ENCODE assay signal across 16 mouse cellular contexts in the genomic region with DNA sequence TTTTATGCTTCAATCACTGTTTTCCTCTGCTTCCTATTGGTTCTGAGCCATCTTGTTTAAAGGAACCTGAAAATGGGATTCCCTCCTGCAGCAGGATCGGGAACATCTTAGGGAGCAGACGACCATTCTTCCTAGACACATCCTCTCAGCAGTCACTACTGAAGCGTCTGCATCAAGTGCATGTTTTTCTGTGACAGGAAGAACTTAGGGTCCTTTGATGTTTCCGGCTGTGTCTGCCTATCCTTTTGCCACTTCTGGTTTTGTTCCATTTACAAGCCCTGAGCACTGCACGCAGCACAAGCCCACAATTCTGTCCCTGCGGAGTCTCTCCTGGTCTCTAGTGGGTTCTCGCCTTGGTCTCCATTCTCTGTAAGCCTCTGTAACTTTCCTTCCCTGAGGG.
DNase-seq lines count a peak whose midpoint lies in the region; ATAC-seq lines count a peak whose summit lies in the region.
"Had no signal": no experiment of that assay in that cellular context is flagged by ENCODE, and none has a peak within 500 bp of the region (broad histone marks: within the 10 kb centered on the region; RNA-seq: fewer than 3 reads in every experiment).

No protein-coding gene starts in this region.

- no peak overlapping the region for H3K4me3 ChIP-seq in midbrain, embryonic 14.5 days (replicated peaks; ENCODE audit: low read depth, low read length)
- H3K4me3 ChIP-seq in midbrain, embryonic 13.5 days (replicated peaks), result no peak overlapping the region
- no peak overlapping the region for H3K4me3 ChIP-seq in limb, embryonic 13.5 days
- H3K4me3 ChIP-seq in liver, embryonic 11.5 days (ENCODE audit: low read depth, low read length), result no peak overlapping the region
- H3K4me3 ChIP-seq: forebrain, embryonic 15.5 days; layer of hippocampus, adult 2 months; limb, embryonic 15.5 days; stomach, embryonic 15.5 days had no signal

- DNase-seq in CD4-positive, CD25-positive, alpha-beta regulatory T cell, adult 2 months (ENCODE audit: low read depth, low spot score), result peak; percentile 13
- peak; percentile 5 for DNase-seq in midbrain, embryonic 14.5 days
- DNase-seq in thymus, postnatal 4 days, result peak; percentile 33
- no peak for DNase-seq in left cerebral cortex, adult 8-10 months (ENCODE audit: low spot score in 2 of 2)
- DNase-seq in liver, embryonic 11.5 days (ENCODE audit: low spot score), result no peak
- DNase-seq: cerebellum, postnatal 10 days; lung, embryonic 14.5 days had no signal

- H3K9ac ChIP-seq in midbrain, embryonic 14.5 days (replicated peaks; ENCODE audit: low read length), result no peak overlapping the region
- no peak overlapping the region for H3K9ac ChIP-seq in midbrain, embryonic 13.5 days (replicated peaks)
- no peak overlapping the region for H3K9ac ChIP-seq in limb, embryonic 13.5 days
- H3K9ac ChIP-seq in liver, embryonic 11.5 days (ENCODE audit: low read depth, low read length), result no peak overlapping the region
- H3K9ac ChIP-seq: forebrain, embryonic 15.5 days; limb, embryonic 15.5 days; lung, embryonic 14.5 days; stomach, embryonic 15.5 days had no signal

- no peaks in the 10 kb centered on the region for H3K27me3 ChIP-seq in midbrain, embryonic 14.5 days (ENCODE audit: control insufficient read depth, insufficient read depth, low read length)
- H3K27me3 ChIP-seq in midbrain, embryonic 13.5 days, result no peaks in the 10 kb centered on the region
- no peaks in the 10 kb centered on the region for H3K27me3 ChIP-seq in limb, embryonic 13.5 days
- H3K27me3 ChIP-seq in liver, embryonic 11.5 days (replicated peaks; ENCODE audit: control insufficient read depth, insufficient read depth, low read length), result no peaks in the 10 kb centered on the region
- H3K27me3 ChIP-seq: forebrain, embryonic 15.5 days; limb, embryonic 15.5 days; stomach, embryonic 15.5 days had no signal

- no peak overlapping the region for H3K4me2 ChIP-seq in midbrain, embryonic 14.5 days (ENCODE audit: low read length)
- no peak overlapping the region for H3K4me2 ChIP-seq in midbrain, embryonic 13.5 days (replicated peaks)
- peak overlapping the region; percentile 9; the same call in 1 of the 2 replicates for H3K4me2 ChIP-seq in limb, embryonic 13.5 days (replicated peaks)
- no peak overlapping the region for H3K4me2 ChIP-seq in liver, embryonic 11.5 days
- H3K4me2 ChIP-seq: forebrain, embryonic 15.5 days; limb, embryonic 15.5 days; lung, embryonic 14.5 days; stomach, embryonic 15.5 days had no signal

- H3K4me1 ChIP-seq in midbrain, embryonic 14.5 days (ENCODE audit: control insufficient read depth, insufficient read depth, low read length), result no peaks in the 10 kb centered on the region
- H3K4me1 ChIP-seq in midbrain, embryonic 13.5 days (replicated peaks), result no peaks in the 10 kb centered on the region
- H3K4me1 ChIP-seq in limb, embryonic 13.5 days, result peaks cover 34% of the 10 kb centered on the region
- H3K4me1 ChIP-seq in liver, embryonic 11.5 days (replicated peaks; ENCODE audit: control insufficient read depth, insufficient read depth, low read length), result no peaks in the 10 kb centered on the region; the same call in 1 of the 2 replicates
- H3K4me1 ChIP-seq: forebrain, embryonic 15.5 days had no signal

- no peak for ATAC-seq in CD4-positive, CD25-positive, alpha-beta regulatory T cell, adult 4 months
- ATAC-seq in midbrain, embryonic 14.5 days (ENCODE audit: low FRiP score, low TSS enrichment), result no peak
- ATAC-seq in midbrain, embryonic 13.5 days, result no peak
- no peak for ATAC-seq in limb, embryonic 13.5 days (ENCODE audit: low FRiP score, low read depth)
- ATAC-seq in liver, embryonic 11.5 days (replicated peaks; ENCODE audit: low FRiP score), result no peak
- ATAC-seq: forebrain, embryonic 15.5 days; midbrain, embryonic 16.5 days had no signal

- H3K27ac ChIP-seq in midbrain, embryonic 14.5 days (replicated peaks; ENCODE audit: low read depth, low read length), result no peak overlapping the region
- H3K27ac ChIP-seq in midbrain, embryonic 13.5 days, result no peak overlapping the region
- H3K27ac ChIP-seq in limb, embryonic 13.5 days, result no peak overlapping the region
- no peak overlapping the region for H3K27ac ChIP-seq in liver, embryonic 11.5 days (ENCODE audit: low read depth, low read length)
- H3K27ac ChIP-seq: forebrain, embryonic 15.5 days; layer of hippocampus, adult 2 months; limb, embryonic 15.5 days; macrophage had no signal

- H3K9me3 ChIP-seq in midbrain, embryonic 14.5 days (ENCODE audit: control insufficient read depth, low read length), result no peaks in the 10 kb centered on the region
- 0 out of 2 replicates have a peak, but pooled peaks cover 6% of the 10 kb centered on the region for H3K9me3 ChIP-seq in midbrain, embryonic 13.5 days
- peaks cover 8% of the 10 kb centered on the region; the same call in 1 of the 2 replicates for H3K9me3 ChIP-seq in limb, embryonic 13.5 days
- H3K9me3 ChIP-seq in liver, embryonic 11.5 days (ENCODE audit: control insufficient read depth, low read length), result peaks cover 2% of the 10 kb centered on the region; the same call in 1 of the 2 replicates
- H3K9me3 ChIP-seq: forebrain, embryonic 15.5 days; limb, embryonic 15.5 days; stomach, embryonic 15.5 days had no signal

- H3K36me3 ChIP-seq in midbrain, embryonic 14.5 days (ENCODE audit: control insufficient read depth, insufficient read depth, low read length), result no peaks in the 10 kb centered on the region
- H3K36me3 ChIP-seq in midbrain, embryonic 13.5 days, result no peaks in the 10 kb centered on the region
- no peaks in the 10 kb centered on the region for H3K36me3 ChIP-seq in limb, embryonic 13.5 days
- H3K36me3 ChIP-seq in liver, embryonic 11.5 days (ENCODE audit: control insufficient read depth, insufficient read depth, low read length), result no peaks in the 10 kb centered on the region
- H3K36me3 ChIP-seq: forebrain, embryonic 15.5 days; limb, embryonic 15.5 days; stomach, embryonic 15.5 days had no signal

- 54% methylated on average over 7 of the region's 7 CpGs for whole genome bisulfite sequencing in midbrain, embryonic 14.5 days
- 57% methylated on average over 7 of the region's 7 CpGs for WGBS in midbrain, embryonic 13.5 days
- 21% methylated on average over 7 of the region's 7 CpGs for WGBS in limb, embryonic 13.5 days
- 58% methylated on average over 7 of the region's 7 CpGs for WGBS in liver, embryonic 11.5 days

Comparison
In these comparisons a context has a peak if more than half of its experiments do, and no peak if none do; other contexts are left out.
1. DNase-seq: peak in CD4-positive, CD25-positive, alpha-beta regulatory T cell, adult 2 months (single experiment), midbrain, embryonic 14.5 days (single experiment) and thymus, postnatal 4 days (single experiment); none in left cerebral cortex, adult 8-10 months (0 of 2) and liver, embryonic 11.5 days (single experiment).